Mouse (Mus musculus) stomach, postnatal 0 days (tissue): ENCODE measurements at regions not wholly inside any gene's neighbourhood (a gene's known extent, or its start where the extent isn't known, plus 50 kb on each side); places are given as distances from the start of the nearest gene placed in this dataset.

ENCODE experiments used
- ATAC-seq: fragments of 200-750 bp; cut with Nextera tagmentation; 2 replicates; pipeline ENCODE4 v1.8.0; 2017; ENCODE audit not compliant: low FRiP score, low TSS enrichment
- DNase-seq: peaks from one replicate; pipeline ENCODE4 v3.0.0-alpha.2; 2016; ENCODE audit warnings: low spot score
- H3K27ac ChIP-seq: fragments of 300-500 bp; sonication (generic); replicated peaks from 2 replicates; pipeline ENCODE4 v1.5.1; 2014; ENCODE audit warnings: mild to moderate bottlenecking, control low read depth
- H3K27me3 ChIP-seq: fragments of 300-500 bp; sonication (generic); 2 replicates; pipeline ENCODE4 v1.6.1; 2014; ENCODE audit warnings: low read length; ENCODE audit not compliant: control insufficient read depth, insufficient read depth
- H3K36me3 ChIP-seq: fragments of 300-500 bp; sonication (generic); 2 replicates; pipeline ENCODE4 v1.6.1; 2014; ENCODE audit warnings: low read length, mixed read lengths; ENCODE audit not compliant: control insufficient read depth, insufficient read depth
- H3K4me1 ChIP-seq: fragments of 300-500 bp; sonication (generic); replicated peaks from 2 replicates; pipeline ENCODE4 v1.6.1; 2014; ENCODE audit warnings: antibody characterized with exemption; ENCODE audit not compliant: control insufficient read depth, insufficient read depth
- H3K4me2 ChIP-seq: fragments of 300-500 bp; sonication (generic); replicated peaks from 2 replicates; pipeline ENCODE4 v1.6.1; 2014; ENCODE audit warnings: low read depth, mild to moderate bottlenecking, control low read depth, moderate library complexity
- H3K4me3 ChIP-seq: fragments of 300-500 bp; sonication (generic); 2 replicates; pipeline ENCODE4 v1.5.1; 2014; ENCODE audit warnings: low read depth, low read length, control low read depth
- H3K9ac ChIP-seq: fragments of 300-500 bp; sonication (generic); 2 replicates; pipeline ENCODE4 v1.6.1; 2014; ENCODE audit warnings: mild to moderate bottlenecking, low read length, control low read depth, mixed read lengths
- H3K9me3 ChIP-seq: fragments of 300-500 bp; sonication (generic); 2 replicates; pipeline ENCODE4 v1.6.1; 2016; ENCODE audit warnings: low read length; ENCODE audit not compliant: control insufficient read depth
- CTCF ChIP-seq: IDR thresholded peaks from 2 replicates; pipeline ENCODE4 v1.5.1; 2016; ENCODE audit warnings: antibody characterized with exemption, low read depth, mild to moderate bottlenecking, moderate library complexity
- EP300 ChIP-seq: optimal IDR thresholded peaks from 2 replicates; pipeline ENCODE3; 2016; ENCODE audit warnings: antibody characterized with exemption
- WGBS: fragments of 180-500 bp; shearing (Covaris S2); extraction: QIAGEN DNeasy Blood & Tissue Kit; methylation state at CpG from one replicate; pipeline ENCODE4 v1.1.7; 2014; 5-methylcytosine and 5-hydroxymethylcytosine counted together

GRCm38 (mm10) chr10:111767011-111767720, 205.3 kb upstream of the Krr1 start:
- no peak for ATAC-seq
- Histone ChIP-seq H3K9ac (no peak overlapping the region), H3K27ac (0 out of 2 replicates have a peak overlapping the region, but pooled peaks have one; percentile 30), H3K4me2 (no peak overlapping the region), H3K4me3 (no peak overlapping the region), H3K4me1 (no peaks in the 10 kb centered on the region), H3K9me3 (no peaks in the 10 kb centered on the region), H3K36me3 (no peaks in the 10 kb centered on the region), H3K27me3 (no peaks in the 10 kb centered on the region; the same call in 1 of the 2 replicates)
- WGBS, result 64% methylated on average over 7 of the region's 7 CpGs
- TF ChIP-seq EP300, result no peak
- no peak for TF ChIP-seq CTCF
- DNase-seq, result no peak

GRCm38 (mm10) chr10:111767813-111768455, 204.5 kb upstream of the Krr1 start:
- TF ChIP-seq CTCF, result peak; percentile 19; the same call in 1 of the 2 replicates
- no peak for TF ChIP-seq EP300
- 74% methylated on average over 14 of the region's 14 CpGs for WGBS

GRCm38 (mm10) chr10:111769486-111770002, 202.9 kb upstream of the Krr1 start:
- Histone ChIP-seq H3K9me3 (no peaks in the 10 kb centered on the region), H3K4me1 (no peaks in the 10 kb centered on the region), H3K36me3 (no peaks in the 10 kb centered on the region), H3K27ac (0 out of 2 replicates have a peak overlapping the region, but pooled peaks have one; percentile 13), H3K4me3 (no peak overlapping the region), H3K9ac (no peak overlapping the region), H3K4me2 (no peak overlapping the region), H3K27me3 (no peaks in the 10 kb centered on the region; the same call in 1 of the 2 replicates)
- TF ChIP-seq CTCF (no peak), EP300 (no peak)
- ATAC-seq (no peak), DNase-seq (no peak)
- WGBS, result 40% methylated on average over 9 of the region's 9 CpGs

More at GRCm38 (mm10) chr10:111767813-111768455, 204.5 kb upstream of the Krr1 start:
- no peak for ATAC-seq
- Histone ChIP-seq H3K9ac (no peak overlapping the region), H3K4me1 (no peaks in the 10 kb centered on the region), H3K27ac (0 out of 2 replicates have a peak overlapping the region, but pooled peaks have one; percentile 30), H3K9me3 (no peaks in the 10 kb centered on the region), H3K27me3 (no peaks in the 10 kb centered on the region; the same call in 1 of the 2 replicates), H3K36me3 (no peaks in the 10 kb centered on the region), H3K4me2 (no peak overlapping the region), H3K4me3 (no peak overlapping the region)
- DNase-seq, result no peak

GRCm38 (mm10) chr10:111770027-111770426, 202.4 kb upstream of the Krr1 start:
- peak; percentile 77 for DNase-seq
- no peak overlapping the region for H3K9ac ChIP-seq
- H3K9me3 ChIP-seq, result no peaks in the 10 kb centered on the region
- H3K4me2 ChIP-seq, result no peak overlapping the region
- 38% methylated on average over 2 of the region's 2 CpGs for WGBS
- ATAC-seq, result peak; percentile 93
- H3K4me3 ChIP-seq, result no peak overlapping the region
- no peaks in the 10 kb centered on the region for H3K36me3 ChIP-seq
- H3K27me3 ChIP-seq, result no peaks in the 10 kb centered on the region; the same call in 1 of the 2 replicates
- no peaks in the 10 kb centered on the region for H3K4me1 ChIP-seq
- no peak overlapping the region for H3K27ac ChIP-seq
- TF ChIP-seq EP300 (no peak), CTCF (no peak)

- Histone ChIP-seq H3K9ac (no peak overlapping the region), H3K4me3 (no peak overlapping the region), H3K9me3 (no peaks in the 10 kb centered on the region), H3K27ac (no peak overlapping the region), H3K27me3 (no peaks in the 10 kb centered on the region; the same call in 1 of the 2 replicates), H3K4me1 (no peaks in the 10 kb centered on the region), H3K36me3 (no peaks in the 10 kb centered on the region), H3K4me2 (no peak overlapping the region)
- no peak for TF ChIP-seq CTCF
- WGBS, result 66% methylated on average over 4 of the region's 4 CpGs
- ATAC-seq, result no peak
- DNase-seq, result no peak
Measured at GRCm38 (mm10) chr10:111771010-111771409, 201.5 kb upstream of the Krr1 start.

- Histone ChIP-seq H3K9me3 (no peaks in the 10 kb centered on the region), H3K27me3 (no peaks in the 10 kb centered on the region), H3K4me2 (no peak overlapping the region), H3K9ac (no peak overlapping the region), H3K4me1 (no peaks in the 10 kb centered on the region), H3K36me3 (no peaks in the 10 kb centered on the region), H3K4me3 (no peak overlapping the region), H3K27ac (no peak overlapping the region)
- DNase-seq, result no peak
- no peak for ATAC-seq
- no peak for TF ChIP-seq EP300
- no peak for TF ChIP-seq CTCF
Measured at GRCm38 (mm10) chr10:111777559-111777958, 194.9 kb upstream of the Krr1 start.
